Mouse (Mus musculus) spleen, adult 2 months (tissue): ENCODE measurements around the gene Utp4.

ENCODE experiments used
- CTCF ChIP-seq: fragments of 200-500 bp; IDR thresholded peaks from 2 replicates; pipeline ENCODE4 v1.5.1; 2011; ENCODE audit warnings: mild to moderate bottlenecking, inconsistent platforms; ENCODE audit not compliant: insufficient read depth, insufficient read length, insufficient replicate concordance; ENCODE audit errors: extremely low read depth
- POLR2A ChIP-seq: fragments of 200-500 bp; IDR thresholded peaks from 2 replicates; pipeline ENCODE4 v1.6.1; 2011; ENCODE audit warnings: low read depth, low read length, inconsistent platforms

- no peak for TF ChIP-seq CTCF
- TF ChIP-seq POLR2A: no peak
Measured at GRCm38 (mm10) chr8:106934226-106934977, 41.0 kb downstream of the Utp4 start.
